Mouse (Mus musculus): ENCODE data around the gene Card9. TPM values are rescaled to one million over a fixed set of nuclear protein-coding genes. Genes with fewer than 3 reads are reported as not detected.

Gene Card9
- polyA plus RNA-seq (2016; fragmentation: Nextera tagmentation; extraction: Ambion mirVana) = 0.49 and 0.54 TPM in 2 replicates

- Histone ChIP-seq H3K27ac (no peak within 1 kb of the TSS), H3K36me3 (peaks cover 44% of the 10 kb centered on the region), H3K27me3 (ENCODE audit: low read depth, poor library complexity, severe bottlenecking) (no peaks in the 10 kb centered on the region), H3K4me3 (no peak within 1 kb of the TSS), H3K9me3 (replicated peaks) (no peaks in the 10 kb centered on the region), H3K4me1 (peaks cover 11% of the 10 kb centered on the region)
- DNase-seq (ENCODE audit: low spot score) = no peak
- 56% methylated on average over 3 of the region's 3 CpGs for WGBS
Measured at GRCm38 (mm10) chr2:26360772-26361171, at the start of gene Card9. TSS of gene Card9 (minus strand) at chr2:26360918.

DNA sequence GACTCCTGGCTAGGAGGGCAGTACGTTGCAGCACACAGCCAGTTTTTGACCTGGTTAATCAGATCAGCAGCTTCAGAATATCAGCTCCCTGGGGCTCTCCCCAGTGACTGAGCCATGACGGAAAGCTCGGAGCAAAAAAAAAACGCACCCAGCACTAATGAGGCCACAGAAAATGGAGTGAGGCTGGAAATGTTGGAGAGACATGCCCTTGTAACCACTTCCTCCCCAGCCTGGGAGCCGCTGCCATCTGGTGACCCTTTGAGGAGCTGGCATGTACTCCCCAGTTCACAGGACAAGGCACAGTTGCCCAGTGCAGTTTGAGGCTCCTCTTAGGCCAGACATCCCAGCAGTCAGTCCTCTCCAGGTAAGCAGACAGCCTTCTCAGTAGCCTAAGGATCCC, 49.4 kb upstream of the Card9 start:
- peaks cover 35% of the 10 kb centered on the region for H3K4me1 ChIP-seq
- peaks cover 83% of the 10 kb centered on the region for H3K36me3 ChIP-seq
- DNase-seq (ENCODE audit: low spot score) = no peak
- 80% methylated on average over 5 of the region's 5 CpGs for WGBS
- H3K27ac ChIP-seq = no peak overlapping the region
- no peaks in the 10 kb centered on the region for H3K9me3 ChIP-seq (replicated peaks)
- H3K4me3 ChIP-seq = no peak overlapping the region
- H3K27me3 ChIP-seq (ENCODE audit: low read depth, poor library complexity, severe bottlenecking) = no peaks in the 10 kb centered on the region

GRCm38 (mm10) chr2:26409362-26409761, 48.6 kb upstream of the Card9 start:
- DNase-seq (ENCODE audit: low spot score) = no peak
- H3K27ac ChIP-seq = peak overlapping the region; percentile 95; the same call in 1 of the 2 replicates
- 61% methylated on average over 3 of the region's 3 CpGs for WGBS
- no peaks in the 10 kb centered on the region for H3K27me3 ChIP-seq (ENCODE audit: low read depth, poor library complexity, severe bottlenecking)
- peaks cover 83% of the 10 kb centered on the region for H3K36me3 ChIP-seq
- H3K4me1 ChIP-seq = peaks cover 35% of the 10 kb centered on the region
- H3K4me3 ChIP-seq = peak overlapping the region; percentile 79
- H3K9me3 ChIP-seq (replicated peaks) = no peaks in the 10 kb centered on the region

DNA sequence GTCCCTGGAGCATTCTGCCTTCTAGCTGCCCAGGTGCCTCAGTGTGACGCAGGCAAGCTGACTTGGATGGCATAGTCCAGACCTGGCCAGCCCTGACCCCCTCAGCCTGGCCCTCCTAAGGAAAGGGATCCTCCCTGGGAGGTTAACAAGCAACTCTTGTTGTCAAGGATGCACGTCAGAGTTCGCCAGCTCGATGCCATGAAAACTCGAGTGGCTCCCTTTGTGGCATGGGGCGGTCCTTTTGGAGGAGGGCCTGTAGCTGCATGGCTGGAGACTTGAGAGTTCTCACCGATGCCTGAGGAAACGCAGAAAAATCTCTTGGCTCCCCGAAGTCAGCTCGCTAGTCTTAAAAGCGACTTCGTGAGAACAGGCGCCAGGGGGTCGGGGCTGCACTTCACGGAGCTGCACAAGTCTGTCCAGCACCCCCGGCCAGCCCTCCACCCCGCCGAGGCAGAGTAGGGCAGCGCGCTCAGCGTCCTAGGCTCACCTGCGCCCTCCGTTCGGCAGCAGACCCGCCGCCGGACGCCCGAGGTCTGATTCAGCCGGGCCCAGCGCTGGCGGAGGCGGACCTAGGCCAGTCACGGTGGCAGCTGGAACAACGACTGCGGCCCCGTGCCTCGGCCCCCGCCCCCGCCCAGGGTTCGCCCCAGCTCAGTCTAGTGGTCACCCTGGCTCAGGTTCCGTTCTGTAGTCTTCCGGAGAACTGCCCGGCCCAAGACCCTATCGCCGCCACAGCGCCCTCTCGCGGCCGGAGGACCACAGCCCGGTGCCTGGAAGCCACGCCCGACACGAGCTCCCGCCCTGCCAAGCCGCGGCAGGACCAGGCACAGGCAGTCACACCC, 48.0 kb upstream of the Card9 start, which contains the start of gene Inpp5e:
Gene Inpp5e, minus strand, starts transcription at position 689 of the 842 bp plus-strand sequence.
- Histone ChIP-seq H3K36me3 (peaks cover 77% of the 10 kb centered on the region), H3K9me3 (replicated peaks) (no peaks in the 10 kb centered on the region), H3K4me1 (peaks cover 35% of the 10 kb centered on the region), H3K4me3 (peak within 1 kb of the TSS; percentile 79), H3K27me3 (ENCODE audit: low read depth, poor library complexity, severe bottlenecking) (no peaks in the 10 kb centered on the region), H3K27ac (peak within 1 kb of the TSS; percentile 95)
- under 1% methylated on average over 57 of the region's 57 CpGs for WGBS
- DNase-seq (ENCODE audit: low spot score) = peak; percentile 100

GRCm38 (mm10) chr2:26403306-26403705, 42.6 kb upstream of the Card9 start:
- WGBS = 75% methylated on average over 8 of the region's 8 CpGs
- H3K36me3 ChIP-seq = peaks cover 85% of the 10 kb centered on the region
- no peak for DNase-seq (ENCODE audit: low spot score)

GRCm38 (mm10) chr2:26402265-26402664, 41.5 kb upstream of the Card9 start:
- Histone ChIP-seq H3K4me1 (peaks cover 17% of the 10 kb centered on the region), H3K9me3 (replicated peaks) (no peaks in the 10 kb centered on the region), H3K27me3 (ENCODE audit: low read depth, poor library complexity, severe bottlenecking) (no peaks in the 10 kb centered on the region), H3K27ac (no peak overlapping the region), H3K36me3 (peaks cover 88% of the 10 kb centered on the region), H3K4me3 (no peak overlapping the region)
- no peak for DNase-seq (ENCODE audit: low spot score)
- 86% methylated on average over 1 of the region's 1 CpGs for WGBS

More at GRCm38 (mm10) chr2:26403306-26403705, 42.6 kb upstream of the Card9 start:
- H3K4me3 ChIP-seq = no peak overlapping the region
- H3K27me3 ChIP-seq (ENCODE audit: low read depth, poor library complexity, severe bottlenecking) = no peaks in the 10 kb centered on the region
- no peak overlapping the region for H3K27ac ChIP-seq
- H3K4me1 ChIP-seq = peaks cover 28% of the 10 kb centered on the region
- no peaks in the 10 kb centered on the region for H3K9me3 ChIP-seq (replicated peaks)

- no peaks in the 10 kb centered on the region for H3K9me3 ChIP-seq (replicated peaks)
- H3K27ac ChIP-seq = no peak overlapping the region
- H3K27me3 ChIP-seq (ENCODE audit: low read depth, poor library complexity, severe bottlenecking) = no peaks in the 10 kb centered on the region
- H3K4me3 ChIP-seq = no peak overlapping the region
- DNase-seq (ENCODE audit: low spot score) = no peak
- 90% methylated on average over 4 of the region's 4 CpGs for WGBS
- H3K4me1 ChIP-seq = peaks cover 5% of the 10 kb centered on the region
- peaks cover 88% of the 10 kb centered on the region for H3K36me3 ChIP-seq
Measured at GRCm38 (mm10) chr2:26401023-26401422, 40.3 kb upstream of the Card9 start.

DNA sequence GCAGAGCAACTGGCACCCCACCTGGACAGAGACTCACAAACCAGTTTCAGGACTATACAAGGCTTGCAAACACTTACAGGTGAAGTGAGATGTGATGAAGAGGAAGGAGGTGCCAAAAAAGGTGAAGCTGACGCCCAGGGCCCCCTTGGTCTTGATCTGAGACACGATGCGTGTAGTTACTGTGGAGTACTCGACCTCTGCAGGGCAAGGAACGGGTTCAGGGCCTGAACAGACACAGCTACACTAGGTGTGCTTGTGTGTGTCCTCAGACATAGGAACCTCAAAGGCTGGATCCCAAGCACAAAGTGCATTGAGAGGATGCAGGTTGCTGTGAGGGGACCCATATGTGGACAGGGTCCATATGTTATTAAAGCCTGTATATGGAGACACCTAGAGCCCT, 39.6 kb upstream of the Card9 start:
- DNase-seq (ENCODE audit: low spot score) = no peak
- Histone ChIP-seq H3K4me3 (no peak overlapping the region), H3K27me3 (ENCODE audit: low read depth, poor library complexity, severe bottlenecking) (no peaks in the 10 kb centered on the region), H3K36me3 (peaks cover 91% of the 10 kb centered on the region), H3K4me1 (no peaks in the 10 kb centered on the region; the same call in 1 of the 2 replicates), H3K27ac (no peak overlapping the region), H3K9me3 (replicated peaks) (no peaks in the 10 kb centered on the region)
- WGBS = 90% methylated on average over 5 of the region's 5 CpGs

DNA sequence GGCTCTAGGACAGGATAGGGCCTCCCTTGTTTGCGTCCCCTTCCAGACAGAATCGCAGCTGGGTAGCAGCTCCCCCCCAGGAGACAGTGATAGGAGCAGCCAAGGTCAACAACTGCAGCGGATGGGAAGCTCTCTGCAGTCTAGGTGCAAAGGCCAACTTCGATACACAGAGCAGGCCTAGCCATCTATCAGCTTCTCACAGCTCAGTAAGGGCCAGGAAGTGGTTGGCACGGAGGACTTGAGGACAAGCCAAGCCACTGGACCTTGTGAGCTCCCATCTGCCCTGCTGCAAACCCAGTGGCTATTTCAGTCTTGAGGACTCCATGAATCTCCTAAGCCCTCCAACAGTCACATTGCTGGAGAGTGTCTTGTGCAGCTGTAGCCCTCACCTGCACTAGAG, 38.9 kb upstream of the Card9 start:
- no peak overlapping the region for H3K4me3 ChIP-seq
- WGBS = 95% methylated on average over 5 of the region's 5 CpGs
- H3K4me1 ChIP-seq = no peaks in the 10 kb centered on the region; the same call in 1 of the 2 replicates
- DNase-seq (ENCODE audit: low spot score) = no peak
- H3K27ac ChIP-seq = no peak overlapping the region
- no peaks in the 10 kb centered on the region for H3K27me3 ChIP-seq (ENCODE audit: low read depth, poor library complexity, severe bottlenecking)
- H3K36me3 ChIP-seq = peaks cover 91% of the 10 kb centered on the region
- H3K9me3 ChIP-seq (replicated peaks) = no peaks in the 10 kb centered on the region

DNA sequence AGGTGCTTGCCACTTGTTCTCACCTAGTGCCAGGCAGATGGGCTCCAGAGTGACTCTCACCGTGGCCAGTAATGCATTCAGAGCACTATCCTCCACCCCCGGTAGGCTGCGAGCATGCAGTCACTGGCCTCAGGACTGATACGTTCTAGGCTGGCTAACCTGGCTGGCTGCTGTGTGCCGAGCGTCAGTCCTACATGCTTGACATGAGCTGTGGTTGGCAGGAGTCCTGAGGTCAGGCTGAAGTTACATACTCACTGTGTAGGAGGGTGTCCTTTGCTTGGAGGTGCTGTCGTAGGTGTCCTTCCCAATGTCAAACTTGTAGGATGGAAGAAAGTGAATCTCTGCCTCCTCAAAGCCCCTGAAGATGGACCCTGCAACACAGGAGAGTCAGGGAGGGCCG, 38.3 kb upstream of the Card9 start:
- Histone ChIP-seq H3K4me1 (no peaks in the 10 kb centered on the region), H3K4me3 (no peak overlapping the region), H3K36me3 (peaks cover 95% of the 10 kb centered on the region), H3K27me3 (ENCODE audit: low read depth, poor library complexity, severe bottlenecking) (no peaks in the 10 kb centered on the region), H3K9me3 (replicated peaks) (no peaks in the 10 kb centered on the region), H3K27ac (no peak overlapping the region)
- DNase-seq (ENCODE audit: low spot score) = no peak
- 93% methylated on average over 8 of the region's 8 CpGs for WGBS

DNA sequence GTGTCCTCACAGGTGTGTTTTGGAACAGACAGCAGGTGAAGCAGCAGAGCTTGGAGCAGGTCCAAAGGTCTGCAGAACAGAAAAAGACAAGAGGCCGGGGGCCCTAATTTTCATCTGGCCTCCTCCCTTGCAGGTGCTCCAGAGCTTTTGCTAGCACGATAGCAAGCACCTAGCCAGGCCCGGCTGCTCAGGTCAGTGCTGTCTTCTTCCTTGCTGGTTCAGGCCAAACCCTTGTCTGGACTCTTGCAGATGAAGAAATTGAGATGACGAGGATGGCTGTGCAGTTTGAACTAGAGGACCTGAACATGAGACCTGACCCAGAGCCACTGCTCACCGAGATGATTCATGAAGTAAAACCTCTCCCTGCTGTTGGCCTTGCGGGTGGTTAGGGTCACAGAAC, 30.9 kb upstream of the Card9 start:
- Histone ChIP-seq H3K4me1 (peaks cover 27% of the 10 kb centered on the region), H3K27ac (no peak overlapping the region), H3K4me3 (no peak overlapping the region), H3K27me3 (ENCODE audit: low read depth, poor library complexity, severe bottlenecking) (no peaks in the 10 kb centered on the region), H3K9me3 (replicated peaks) (no peaks in the 10 kb centered on the region), H3K36me3 (peaks cover 77% of the 10 kb centered on the region)
- 93% methylated on average over 6 of the region's 6 CpGs for WGBS
- DNase-seq (ENCODE audit: low spot score) = no peak

DNA sequence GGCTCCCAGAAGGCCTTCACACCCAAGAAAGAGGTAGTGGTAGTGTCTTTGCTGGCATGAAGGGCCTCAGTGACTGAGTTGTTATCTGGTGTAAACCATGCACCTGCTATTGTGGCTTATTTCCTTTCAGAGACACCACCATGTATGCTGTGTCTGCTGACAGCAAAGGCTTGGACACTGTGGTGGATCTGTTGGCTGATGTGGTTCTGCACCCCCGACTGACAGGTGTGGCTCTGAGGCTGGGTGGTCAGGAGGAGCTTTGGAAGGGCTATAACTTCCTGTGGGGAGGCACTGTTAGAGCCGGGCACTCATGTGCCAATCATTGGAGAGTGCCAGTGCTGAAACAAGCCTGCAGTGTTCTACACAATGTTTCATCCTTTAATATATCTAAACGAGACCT, 30.2 kb upstream of the Card9 start:
- Histone ChIP-seq H3K36me3 (peaks cover 77% of the 10 kb centered on the region), H3K27ac (no peak overlapping the region), H3K4me1 (peaks cover 27% of the 10 kb centered on the region), H3K27me3 (ENCODE audit: low read depth, poor library complexity, severe bottlenecking) (no peaks in the 10 kb centered on the region), H3K4me3 (no peak overlapping the region), H3K9me3 (replicated peaks) (no peaks in the 10 kb centered on the region)
- 87% methylated on average over 3 of the region's 3 CpGs for WGBS
- DNase-seq (ENCODE audit: low spot score) = no peak

GRCm38 (mm10) chr2:26389154-26389690, 28.5 kb upstream of the Card9 start, which contains the start of the genes Entr1 and Pmpca:
TSS of gene Entr1 (minus strand) at chr2:26389316.
TSS of gene Pmpca (plus strand) at chr2:26389339.
- Histone ChIP-seq H3K4me3 (peak within 1 kb of the TSS; percentile 98), H3K27me3 (ENCODE audit: low read depth, poor library complexity, severe bottlenecking) (no peaks in the 10 kb centered on the region), H3K36me3 (peaks cover 77% of the 10 kb centered on the region), H3K4me1 (peaks cover 27% of the 10 kb centered on the region), H3K9me3 (replicated peaks) (no peaks in the 10 kb centered on the region), H3K27ac (peak within 1 kb of the TSS; percentile 89)
- DNase-seq (ENCODE audit: low spot score) = peak; percentile 91
- WGBS = under 1% methylated on average over 60 of the region's 60 CpGs
